Mouse (Mus musculus) left cerebral cortex, postnatal 36 days (tissue): Measurements from ENCODE around the gene D630023F18Rik. TPM values are rescaled to one million over a fixed set of nuclear protein-coding genes. Genes with fewer than 3 reads are reported as not detected.
A peak's percentile ranks its signal among the peaks of the same experiment; 100 is the strongest.

Experiments used
- DNase-seq, 2 experiments: peaks; one replicate each; pipeline ENCODE4 v3.0.0; 2021 to 2022; ENCODE audit warnings: low spot score in 2 of 2, mixed read lengths in 1 of 2
- intact Hi-C: fragments of 180-260 bp; cut with DNase I; formaldehyde crosslinking; loops from one replicate; pipeline ENCODE4 v1.15.1; 2025
- total RNA-seq, 2 experiments: library from RNA; stranded (reverse); gene quantifications; 2 replicates each; pipeline ENCODE4 v1.2.3; 2021

The D630023F18Rik gene
- 1 to 10 TPM; 6.7 to 7.2 TPM for total RNA-seq

DNA sequence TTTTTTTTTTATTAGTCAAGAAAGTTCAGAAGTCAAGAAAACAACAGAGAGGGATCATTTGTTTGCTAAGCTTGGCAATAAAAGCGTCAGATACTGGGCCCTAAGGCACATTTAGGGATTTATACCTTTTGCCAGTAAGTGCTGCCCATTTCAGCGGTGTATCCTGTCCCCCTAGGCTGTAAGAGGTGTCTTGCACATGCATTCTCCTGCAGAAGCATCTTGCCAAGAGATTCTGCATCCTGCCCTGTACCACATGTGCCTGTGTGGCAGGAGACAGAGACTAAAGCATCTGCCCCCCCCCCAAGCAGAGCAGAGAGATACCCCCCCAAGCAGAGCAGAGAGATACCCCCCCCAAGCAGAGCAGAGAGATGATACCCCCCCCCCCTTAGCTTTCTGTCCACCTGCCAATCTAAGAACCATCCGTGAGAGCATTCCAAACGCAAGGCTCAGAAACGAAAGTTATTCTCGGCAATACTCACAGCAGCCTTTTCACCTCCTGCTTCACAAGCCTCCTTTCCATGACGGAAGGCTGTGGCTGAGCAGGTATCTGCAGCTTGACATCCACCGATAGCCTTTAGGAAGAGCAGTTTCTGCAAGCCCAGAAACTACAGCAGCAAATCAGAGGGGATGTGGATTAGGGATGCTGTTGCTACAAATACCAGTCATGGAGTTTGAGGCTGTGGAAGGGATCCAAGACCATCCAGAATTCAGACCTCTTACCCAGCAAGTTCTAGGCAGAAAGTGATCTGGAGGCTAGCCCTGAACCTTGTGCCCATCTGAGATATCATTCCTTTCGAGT lies at the start of gene D630023F18Rik:
D630023F18Rik (minus strand) TSS at position 641 of the 799 bp plus-strand sequence.
- intact Hi-C loops = no loop called here
- peak; percentile 14 to 26 for DNase-seq

DNA sequence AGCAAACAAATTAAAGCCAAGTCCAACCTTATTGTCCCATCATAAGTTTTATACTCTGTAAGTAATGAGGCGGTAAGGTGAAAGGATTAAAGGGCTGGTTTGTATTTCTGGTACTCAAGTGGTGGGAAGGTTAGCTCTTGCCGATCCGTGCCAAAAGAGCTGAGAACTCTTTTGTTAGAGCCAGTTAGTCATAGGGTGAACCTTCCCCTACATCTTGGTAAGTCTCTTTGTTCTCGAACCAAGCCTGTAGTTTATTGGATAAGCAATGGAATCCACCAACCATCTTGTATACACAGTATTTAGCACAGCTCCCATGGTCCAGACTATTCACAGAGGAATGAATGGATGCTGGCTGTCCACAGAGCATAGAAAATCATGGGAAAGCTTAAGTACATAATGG lies 48.6 kb upstream of the D630023F18Rik start:
- intact Hi-C loops = loop anchor here (10.0 kb wide), 1 partner anchor 1507 kb away; no protein-coding TSS in a partner anchor

DNA sequence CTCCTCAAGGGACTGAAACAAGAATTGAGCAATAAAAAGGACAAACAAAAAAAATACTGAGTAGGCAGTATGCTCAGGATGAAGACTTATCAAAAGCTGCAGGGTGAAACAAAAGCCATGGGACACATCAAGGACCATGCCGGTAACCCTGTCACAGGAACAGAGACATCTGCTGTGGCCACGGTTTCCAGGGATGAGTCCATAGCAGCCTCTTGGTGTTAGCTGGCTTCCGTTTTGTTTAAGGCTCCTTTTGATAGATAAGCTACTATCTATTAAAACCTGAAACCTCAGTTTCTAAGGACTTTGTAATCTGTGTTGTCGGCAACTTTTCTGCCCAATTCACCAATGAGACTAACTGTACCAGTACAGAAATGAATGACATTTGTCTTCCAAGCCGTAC lies 46.9 kb upstream of the D630023F18Rik start:
- DNase-seq = no peak
- intact Hi-C loops = loop anchor here (10.0 kb wide), 1 partner anchor 1505 kb away; no protein-coding TSS in a partner anchor

More for the DNA sequence above, 48.6 kb upstream of the D630023F18Rik start:
- DNase-seq = no peak

DNA sequence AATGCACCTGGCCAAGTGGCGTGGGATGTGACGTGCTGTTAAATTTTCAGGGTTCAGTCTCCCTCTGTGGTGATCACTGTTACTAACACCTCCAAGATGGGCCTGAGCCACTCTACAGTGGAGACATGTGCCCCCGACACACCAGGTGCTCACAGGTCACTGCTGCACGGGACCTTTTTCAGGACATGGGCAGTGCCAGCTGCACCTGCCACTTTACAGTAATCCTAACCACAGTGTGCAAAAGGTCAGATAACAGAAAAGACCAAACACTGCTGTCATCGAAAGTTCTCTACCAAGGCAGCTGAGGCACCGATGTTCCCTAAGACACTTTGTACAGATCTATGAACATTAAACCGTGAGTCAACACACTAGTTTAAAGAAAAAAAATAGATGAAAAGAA lies 46.5 kb upstream of the D630023F18Rik start:
- no peak for DNase-seq
- intact Hi-C loops = no loop called here

DNA sequence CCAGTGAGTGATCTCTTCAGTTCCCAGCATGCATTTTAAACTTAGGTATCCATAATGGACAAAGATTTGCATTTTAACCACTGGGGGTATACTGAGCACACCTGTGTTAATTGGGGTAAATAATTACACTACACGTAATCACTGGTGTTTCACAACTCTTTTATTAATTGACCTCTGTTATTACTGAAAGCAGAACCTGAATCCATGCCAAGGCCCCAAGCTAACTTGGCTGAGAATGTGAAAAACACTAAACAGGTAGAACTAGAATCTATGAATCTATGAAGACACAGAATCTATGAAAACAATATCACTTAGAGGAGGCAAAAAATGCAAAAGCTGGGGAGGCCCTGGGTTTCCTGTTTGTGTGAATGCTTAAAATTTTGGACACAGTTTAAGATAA lies 44.5 kb upstream of the D630023F18Rik start:
- intact Hi-C loops = no loop called here
- DNase-seq = no peak

DNA sequence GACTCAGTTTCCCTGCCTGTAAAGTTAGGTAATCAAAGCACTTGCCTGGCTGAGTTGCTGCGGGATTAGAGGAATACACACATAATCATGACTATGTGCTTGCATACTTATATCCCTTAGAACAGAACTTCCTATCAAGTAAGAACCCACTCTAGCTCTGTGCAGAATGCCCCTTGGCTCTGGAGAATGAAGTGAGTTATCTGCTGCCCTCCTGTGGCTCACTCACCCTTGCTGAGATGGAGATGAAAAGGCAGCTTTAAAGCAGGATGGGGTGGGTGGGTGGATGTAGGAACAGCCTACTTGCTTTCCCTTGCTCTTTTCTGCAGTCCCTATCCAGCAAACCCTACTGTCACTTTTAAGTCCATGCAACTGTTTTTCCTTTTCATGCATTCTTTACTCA lies 39.2 kb upstream of the D630023F18Rik start:
- DNase-seq = no peak

DNA sequence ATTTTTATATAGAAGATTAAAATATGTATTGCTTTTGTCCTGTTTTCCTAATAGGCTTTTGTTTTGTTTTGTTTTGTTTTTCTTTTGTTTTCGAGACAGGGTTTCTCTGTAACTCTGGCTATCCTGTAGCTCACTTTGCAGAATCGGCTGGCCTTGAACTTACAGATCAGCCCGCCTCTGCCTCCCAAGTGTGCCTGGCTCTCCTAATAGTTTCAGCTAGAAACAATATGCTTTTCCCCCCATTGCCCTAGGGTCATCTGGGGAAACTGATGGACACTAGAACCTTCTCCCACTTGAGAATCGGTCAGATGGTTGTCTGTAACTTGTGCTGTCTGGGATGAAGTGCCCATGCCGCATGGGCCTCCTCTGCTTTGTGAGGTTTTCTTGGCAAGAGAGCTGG lies 33.1 kb upstream of the D630023F18Rik start:
- DNase-seq = no peak
- intact Hi-C loops = no loop called here

More for the DNA sequence above, 39.2 kb upstream of the D630023F18Rik start:
- intact Hi-C loops = loop anchor here (5.0 kb wide), 1 partner anchor 50 kb away; no protein-coding TSS in a partner anchor

DNA sequence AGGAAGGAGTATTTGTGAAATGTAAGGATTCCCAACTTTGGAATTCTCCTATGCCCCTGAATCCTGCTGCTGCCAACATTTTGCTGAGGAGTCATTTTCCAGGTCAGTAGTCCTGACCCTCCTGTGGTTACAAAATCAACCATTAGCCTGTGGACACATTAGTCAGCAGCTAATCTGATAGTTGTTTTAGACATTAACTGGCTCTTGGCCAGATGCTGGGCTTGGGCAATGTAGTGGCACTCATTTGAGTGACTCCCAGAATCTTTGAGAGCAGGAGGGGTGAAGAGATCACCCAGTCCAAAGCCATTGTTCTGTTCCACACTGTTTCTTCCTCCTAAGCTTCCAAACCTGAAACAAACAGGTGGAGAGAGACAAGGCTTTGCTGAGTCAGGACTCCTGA lies 31.8 kb upstream of the D630023F18Rik start:
- intact Hi-C loops = no loop called here
- no peak for DNase-seq

DNA sequence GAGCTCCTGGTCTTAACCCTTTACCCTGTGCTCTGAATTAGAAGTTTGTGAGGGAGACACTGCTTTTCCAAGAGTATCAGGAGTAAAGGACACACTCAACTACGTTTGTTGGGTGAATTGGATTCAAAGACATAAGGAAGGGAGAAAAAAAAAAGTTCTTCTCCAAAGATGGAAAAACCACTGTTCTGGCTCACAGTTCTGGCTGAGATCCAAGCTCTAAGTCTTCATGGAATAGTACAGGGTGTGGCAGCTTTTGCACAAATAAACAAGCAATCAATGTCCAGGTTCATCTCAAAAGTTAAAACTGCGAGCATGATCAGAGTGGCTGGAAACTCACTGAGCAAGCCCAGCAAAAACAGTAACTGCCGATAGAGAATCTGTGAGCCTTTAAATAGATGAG lies 25.0 kb upstream of the D630023F18Rik start:
- DNase-seq = no peak
- intact Hi-C loops = no loop called here

DNA sequence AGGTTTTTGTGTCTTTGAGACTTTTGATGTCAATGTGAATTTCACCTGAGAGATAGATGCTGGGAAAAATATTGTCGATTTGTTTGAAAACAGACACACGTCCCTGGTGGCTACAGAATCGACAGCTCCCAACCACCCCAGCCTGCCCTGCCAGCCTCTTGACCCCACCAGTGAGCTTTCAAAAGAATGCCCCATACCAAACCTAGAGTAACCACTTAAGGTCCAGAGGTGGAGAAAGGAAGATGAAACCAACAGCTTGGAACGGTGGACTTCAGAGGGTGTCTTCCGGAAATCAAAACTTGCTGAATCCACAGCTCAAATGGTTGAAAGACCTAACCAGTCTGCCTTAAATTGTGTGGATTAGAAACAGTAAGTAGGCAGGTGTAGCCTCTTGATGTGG lies 24.3 kb upstream of the D630023F18Rik start:
- DNase-seq = no peak
- intact Hi-C loops = no loop called here

DNA sequence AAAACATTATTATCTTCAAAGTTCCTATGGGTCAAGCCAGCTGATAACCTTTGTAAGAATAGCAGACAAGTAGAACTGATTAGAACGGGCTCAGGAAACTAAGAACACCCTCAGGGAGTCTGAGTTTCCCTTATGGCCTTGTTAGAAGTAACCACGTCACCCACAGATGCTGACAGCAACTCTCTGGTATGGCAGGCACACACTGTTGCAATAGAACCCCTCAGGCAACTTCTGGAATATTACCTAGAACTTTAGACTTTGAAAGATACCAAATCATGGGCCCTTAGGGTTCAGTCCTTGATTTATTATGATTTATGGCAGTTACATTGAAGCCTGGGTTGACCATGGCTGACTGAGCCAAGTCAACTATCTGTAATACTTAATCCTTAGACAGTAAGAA lies 23.6 kb upstream of the D630023F18Rik start:
- intact Hi-C loops = no loop called here
- DNase-seq = no peak

DNA sequence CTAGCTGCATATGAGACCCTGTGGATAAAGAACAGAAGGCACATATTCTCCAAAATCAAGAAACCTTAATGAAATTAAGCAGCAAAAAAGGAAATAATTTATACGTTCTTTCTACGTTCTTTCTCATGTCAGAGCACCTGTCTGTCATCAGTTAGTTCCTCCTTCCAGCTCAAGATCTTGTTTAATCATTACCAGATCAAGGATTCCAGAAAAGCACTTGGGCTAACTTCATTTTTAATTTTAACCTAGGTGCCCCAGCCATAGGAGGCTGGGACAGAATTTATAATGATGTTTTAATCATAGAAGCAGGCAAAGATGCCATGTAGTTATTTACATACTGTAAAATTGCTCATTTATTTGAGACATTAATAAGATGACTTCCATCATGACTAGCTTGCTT lies 21.8 kb upstream of the D630023F18Rik start:
- intact Hi-C loops = no loop called here
- DNase-seq = no peak

DNA sequence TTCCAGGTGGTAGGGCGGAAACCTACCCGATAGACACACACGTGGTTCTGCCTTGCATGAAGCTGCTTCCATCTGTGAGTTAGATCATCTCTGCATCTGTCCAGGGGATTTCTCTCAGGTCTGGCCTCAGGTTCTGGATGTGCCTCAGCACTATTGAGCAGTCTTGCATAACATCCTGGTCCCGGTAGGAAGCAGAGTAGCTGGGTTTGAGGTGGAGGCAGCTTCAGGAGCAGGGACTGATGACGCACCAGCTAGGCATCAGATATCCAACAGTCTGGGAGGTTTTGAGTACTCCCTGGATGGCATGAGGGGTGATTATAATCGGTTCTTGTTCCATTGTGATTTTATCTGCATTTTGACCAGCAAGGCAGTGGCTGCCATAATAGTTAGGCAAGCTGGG lies 14.5 kb upstream of the D630023F18Rik start:
- intact Hi-C loops = no loop called here
- DNase-seq = no peak

DNA sequence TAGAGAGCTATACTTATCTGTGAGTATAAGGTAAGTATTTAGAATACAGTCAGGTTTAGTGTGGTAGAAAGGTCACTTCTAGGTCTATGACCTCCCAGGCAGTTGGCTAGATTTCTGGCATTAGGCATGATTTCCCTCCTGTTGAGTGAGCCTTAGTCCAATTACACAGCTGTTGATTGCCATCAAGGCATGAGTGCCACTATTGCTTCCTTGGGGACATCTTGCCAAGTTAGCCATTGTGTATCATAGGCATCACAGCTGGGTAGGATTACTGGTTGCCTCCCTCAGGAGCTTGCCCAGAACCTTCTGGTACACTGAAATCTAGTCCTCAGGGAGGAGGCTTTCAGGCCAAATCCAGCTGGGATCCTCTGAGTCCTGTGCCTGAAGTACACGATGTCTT lies 9.8 kb upstream of the D630023F18Rik start:
- no peak for DNase-seq
- intact Hi-C loops = no loop called here

DNA sequence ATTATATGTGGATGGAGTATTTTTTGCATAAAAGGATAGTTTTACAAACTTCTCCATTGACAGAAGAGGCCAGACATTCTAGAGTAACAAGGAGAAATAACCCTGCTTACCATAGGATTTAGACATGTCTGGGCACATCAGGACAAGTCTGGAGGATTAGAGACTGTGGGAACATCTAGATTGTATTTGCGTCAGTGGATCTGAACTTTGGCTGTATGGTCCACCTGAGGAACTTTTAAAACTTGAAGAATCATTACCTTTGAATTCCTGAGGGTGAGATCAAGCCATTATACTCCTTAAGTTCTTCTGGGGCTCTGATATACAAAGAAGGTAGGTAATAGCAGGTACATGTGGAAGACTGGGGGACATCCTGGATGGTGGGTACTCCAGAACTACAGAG lies 8.7 kb upstream of the D630023F18Rik start:
- intact Hi-C loops = no loop called here
- no peak for DNase-seq

DNA sequence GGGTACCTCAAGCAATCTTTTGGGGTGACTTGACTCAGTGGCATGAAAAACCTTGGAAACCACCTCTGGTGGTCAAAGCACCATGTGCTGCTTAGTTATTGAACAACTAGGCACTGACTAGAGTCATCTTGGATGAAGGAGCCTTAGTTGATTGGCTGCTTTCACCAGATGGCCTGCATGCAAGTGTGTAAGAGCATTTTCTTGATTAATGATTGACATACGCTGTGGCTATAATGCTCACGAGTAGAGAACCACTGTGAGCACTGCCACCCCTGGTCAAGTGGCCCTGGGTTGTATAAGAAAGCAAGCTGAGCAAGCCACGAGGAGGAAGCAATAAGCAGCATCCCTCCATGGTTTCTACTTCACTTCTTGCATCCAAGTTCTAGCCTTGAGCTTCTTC lies 7.2 kb upstream of the D630023F18Rik start:
- intact Hi-C loops = no loop called here
- no peak for DNase-seq

DNA sequence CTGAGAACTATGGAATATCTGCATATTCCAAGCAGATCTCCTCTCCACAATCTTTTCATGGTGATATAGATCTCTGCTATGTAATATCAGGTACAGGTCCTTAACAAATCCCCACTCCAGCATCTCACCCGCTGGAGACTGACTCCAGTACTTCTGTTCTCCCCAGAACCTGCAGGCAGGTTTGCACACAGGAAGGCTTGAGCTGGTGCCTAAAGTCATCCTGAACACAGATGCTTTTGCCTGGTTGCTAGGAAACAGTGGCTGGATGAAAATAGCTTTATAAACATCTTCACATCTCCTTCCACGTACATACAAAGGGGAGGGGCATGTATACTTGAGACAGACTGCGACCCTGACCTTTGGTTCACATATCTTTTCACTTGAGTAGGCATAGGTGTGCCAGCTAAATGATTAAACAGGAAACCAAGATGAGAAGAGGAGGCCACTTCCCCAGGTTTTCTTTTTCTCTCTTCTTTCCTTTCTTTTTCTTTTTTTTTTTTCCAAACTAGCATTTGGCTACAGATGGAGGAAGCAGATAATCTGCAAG lies 6.7 kb upstream of the D630023F18Rik start:
- intact Hi-C loops = no loop called here
- DNase-seq = no peak

DNA sequence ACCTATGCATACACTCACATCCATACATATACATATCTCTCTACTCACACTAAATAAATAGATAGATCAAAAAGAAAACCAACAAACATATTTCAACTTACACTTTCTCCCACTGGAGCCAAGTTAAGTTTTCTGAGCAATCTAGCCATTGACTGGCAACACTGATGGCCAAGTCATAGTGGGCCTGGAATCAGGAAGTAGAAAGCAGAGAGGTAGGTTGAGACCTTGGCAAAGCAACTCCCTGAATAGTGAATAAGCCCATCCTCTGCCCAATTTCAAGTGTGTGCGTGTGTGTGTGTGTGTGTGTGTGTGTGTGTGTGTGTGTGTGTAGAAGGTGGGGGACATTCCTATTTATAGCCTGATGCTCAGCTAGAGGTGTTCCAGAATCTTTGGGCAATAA lies 3.6 kb downstream of the D630023F18Rik start, which contains the start of gene Gm28845:
Gm28845 (minus strand) TSS at position 121 of the 400 bp plus-strand sequence.
- DNase-seq = no peak
- intact Hi-C loops = no loop called here

DNA sequence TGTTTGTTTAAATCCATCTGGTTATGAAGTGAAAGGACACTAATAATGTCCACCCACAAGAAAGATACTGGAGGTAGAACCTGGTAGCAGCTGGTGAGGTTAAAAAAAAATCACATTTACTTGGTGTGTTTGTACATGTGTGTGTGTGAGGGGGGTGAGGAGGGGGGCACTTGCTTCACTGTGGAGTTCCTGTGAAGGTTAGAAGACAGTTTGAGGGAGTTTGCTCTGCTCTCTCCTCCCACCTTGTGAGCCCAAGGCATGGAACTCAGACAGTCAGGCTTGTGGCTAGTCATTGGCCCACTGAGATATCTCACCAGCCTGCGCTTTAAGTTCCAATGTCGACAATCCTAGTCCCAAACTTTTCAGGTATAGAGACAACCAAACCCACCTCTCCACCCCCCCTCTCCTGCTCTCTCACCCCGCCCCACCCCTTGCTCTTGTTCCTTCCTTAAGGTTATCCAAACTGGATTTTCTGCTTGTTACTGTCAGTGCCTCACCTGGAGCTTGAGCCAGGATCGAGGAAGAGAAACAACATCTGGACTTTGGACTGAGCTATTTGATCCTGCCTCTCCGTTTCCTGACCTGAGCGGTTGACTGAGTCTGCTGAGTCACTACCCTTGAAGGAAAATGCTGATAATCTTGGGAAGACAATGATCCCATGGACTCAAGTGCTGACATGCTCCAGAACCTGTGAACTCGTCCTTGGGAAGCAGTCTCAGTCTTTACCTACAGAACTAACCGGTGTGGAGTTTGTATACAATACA lies 4.7 kb downstream of the D630023F18Rik start:
- no peak for DNase-seq
- intact Hi-C loops = no loop called here

DNA sequence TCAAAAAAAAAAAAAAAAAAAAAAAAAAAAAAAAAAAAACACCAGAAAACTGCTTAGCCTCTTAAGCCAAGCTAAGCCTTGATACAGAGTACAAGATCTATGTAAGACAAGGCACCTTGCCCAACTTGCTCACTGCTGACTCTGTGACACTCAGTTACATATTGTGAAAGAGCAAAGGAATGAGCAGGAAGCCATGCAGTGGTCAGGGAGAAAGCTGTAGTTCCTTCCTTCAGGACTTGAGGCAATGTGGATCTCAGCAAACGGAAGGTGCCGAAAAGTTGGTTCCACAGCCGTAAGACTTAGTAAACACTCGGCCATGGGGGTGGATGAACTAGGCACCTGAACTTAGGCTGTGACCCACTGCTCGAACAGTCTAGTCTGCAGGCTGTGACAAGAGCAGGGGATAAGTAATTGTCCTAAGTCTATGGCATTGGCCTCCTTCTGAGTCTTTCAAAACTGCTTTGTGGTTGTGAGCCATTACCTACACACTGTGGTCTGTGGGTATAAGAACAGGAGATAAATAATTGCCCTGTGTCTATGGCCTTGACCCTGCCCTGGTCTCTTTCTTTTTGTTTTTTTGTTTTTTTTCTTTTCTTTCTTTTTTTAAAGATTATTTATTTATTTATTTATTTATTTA lies 9.4 kb downstream of the D630023F18Rik start:
- intact Hi-C loops = loop anchor here (5.0 kb wide), 1 partner anchor 49 kb away; no protein-coding TSS in a partner anchor

More for the DNA sequence above, 9.4 kb downstream of the D630023F18Rik start:
- DNase-seq = no peak
